Mouse (Mus musculus): ENCODE data around the gene Lrrk2. TPM values are rescaled to one million over a fixed set of nuclear protein-coding genes. Genes with fewer than 3 reads are reported as not detected.

The Lrrk2 gene
- polyA plus RNA-seq, 1 experiment from 2014 or later: 4.2 TPM

DNA sequence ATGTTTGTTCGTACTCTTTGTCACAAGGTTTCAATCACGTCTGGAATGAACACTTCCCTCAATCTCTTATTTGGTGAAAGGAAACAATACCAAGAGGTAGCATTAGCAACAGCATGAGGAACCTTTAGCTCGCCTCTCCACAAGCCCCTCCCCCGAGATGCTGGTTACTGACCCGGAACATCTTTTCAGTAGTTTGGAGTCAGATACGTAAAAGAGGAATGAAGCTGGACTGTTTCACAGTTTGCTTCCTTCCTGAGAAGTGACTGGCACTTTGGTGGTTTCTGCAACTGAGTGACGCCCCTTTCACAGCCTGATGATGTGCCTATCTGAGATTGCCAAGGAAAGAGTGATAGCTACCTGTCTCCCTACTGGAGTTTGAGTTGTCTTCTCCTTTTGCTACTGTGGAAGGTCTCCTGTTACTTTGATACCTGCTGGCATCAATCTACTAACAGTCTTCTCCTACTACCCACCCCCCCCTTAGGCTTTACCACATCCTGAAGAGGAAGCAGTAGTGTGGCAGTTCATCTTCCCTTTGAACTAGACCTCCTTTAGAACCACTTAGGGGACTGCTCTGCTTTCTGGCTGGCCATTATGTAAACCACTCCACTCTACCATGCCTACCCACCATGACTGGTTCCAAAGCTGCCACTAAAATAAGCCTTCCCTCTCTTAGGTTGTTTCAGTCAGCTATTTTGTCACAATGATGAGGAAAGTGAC, 29.2 kb upstream of the Lrrk2 start:
- 64% methylated on average over 7 of the region's 7 CpGs for WGBS
- no peak overlapping the region for H3K4me3 ChIP-seq (ENCODE audit: low read depth, low read length)
- no peaks in the 10 kb centered on the region for H3K27me3 ChIP-seq (ENCODE audit: control insufficient read depth, insufficient read depth, low read length)
- H3K9ac ChIP-seq (ENCODE audit: low read length): no peak overlapping the region
- H3K4me1 ChIP-seq (ENCODE audit: control insufficient read depth, insufficient read depth, low read length): no peaks in the 10 kb centered on the region
- DNase-seq (ENCODE audit: low spot score, missing footprints): no peak
- no peak for ATAC-seq (ENCODE audit: low FRiP score)
- no peak overlapping the region for H3K4me2 ChIP-seq
- H3K36me3 ChIP-seq (ENCODE audit: control insufficient read depth, insufficient read depth, low read length): no peaks in the 10 kb centered on the region
- H3K9me3 ChIP-seq (ENCODE audit: control insufficient read depth, low read length): no peaks in the 10 kb centered on the region
- no peak overlapping the region for H3K27ac ChIP-seq (ENCODE audit: low read depth, low read length)

GRCm38 (mm10) chr15:91650270-91650669, 22.7 kb upstream of the Lrrk2 start:
- no peak for DNase-seq (ENCODE audit: low spot score, missing footprints)
- Histone ChIP-seq H3K36me3 (ENCODE audit: control insufficient read depth, insufficient read depth, low read length) (no peaks in the 10 kb centered on the region), H3K4me1 (ENCODE audit: control insufficient read depth, insufficient read depth, low read length) (no peaks in the 10 kb centered on the region), H3K27me3 (ENCODE audit: control insufficient read depth, insufficient read depth, low read length) (no peaks in the 10 kb centered on the region), H3K9ac (ENCODE audit: low read length) (no peak overlapping the region), H3K27ac (ENCODE audit: low read depth, low read length) (no peak overlapping the region), H3K4me3 (ENCODE audit: low read depth, low read length) (no peak overlapping the region), H3K9me3 (ENCODE audit: control insufficient read depth, low read length) (no peaks in the 10 kb centered on the region), H3K4me2 (no peak overlapping the region)
- ATAC-seq (ENCODE audit: low FRiP score): no peak
- 79% methylated on average over 3 of the region's 3 CpGs for WGBS

DNA sequence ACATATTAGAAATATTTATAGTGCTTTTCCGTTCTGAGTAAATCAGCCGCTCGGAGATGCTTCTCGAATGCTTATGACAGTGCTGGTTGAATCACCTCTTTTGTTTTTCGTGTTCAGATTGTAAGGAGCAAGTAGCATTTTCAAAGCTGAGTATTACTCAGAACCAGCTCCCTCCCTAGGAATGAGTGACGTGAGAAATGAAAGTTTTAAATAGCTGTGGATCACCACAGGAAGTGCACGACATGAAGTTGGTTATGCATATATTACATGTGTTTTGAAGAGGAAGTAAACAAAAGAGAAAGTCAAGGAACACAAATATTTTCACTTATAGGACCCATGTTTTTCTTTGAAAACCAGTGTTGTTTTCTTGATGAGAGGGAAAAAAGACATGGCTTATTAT, 21.5 kb upstream of the Lrrk2 start:
- 86% methylated on average over 7 of the region's 7 CpGs for WGBS

GRCm38 (mm10) chr15:91658227-91658626, 14.7 kb upstream of the Lrrk2 start:
- ATAC-seq (ENCODE audit: low FRiP score) (no peak), DNase-seq (ENCODE audit: low spot score, missing footprints) (no peak)
- Histone ChIP-seq H3K4me3 (ENCODE audit: low read depth, low read length) (no peak overlapping the region), H3K27me3 (ENCODE audit: control insufficient read depth, insufficient read depth, low read length) (no peaks in the 10 kb centered on the region), H3K9me3 (ENCODE audit: control insufficient read depth, low read length) (no peaks in the 10 kb centered on the region), H3K9ac (ENCODE audit: low read length) (no peak overlapping the region), H3K27ac (ENCODE audit: low read depth, low read length) (no peak overlapping the region), H3K4me1 (ENCODE audit: control insufficient read depth, insufficient read depth, low read length) (no peaks in the 10 kb centered on the region), H3K36me3 (ENCODE audit: control insufficient read depth, insufficient read depth, low read length) (no peaks in the 10 kb centered on the region), H3K4me2 (no peak overlapping the region)
- 89% methylated on average over 6 of the region's 6 CpGs for WGBS

More for the DNA sequence above, 21.5 kb upstream of the Lrrk2 start:
- Histone ChIP-seq H3K27ac (ENCODE audit: low read depth, low read length) (no peak overlapping the region), H3K9me3 (ENCODE audit: control insufficient read depth, low read length) (no peaks in the 10 kb centered on the region), H3K27me3 (ENCODE audit: control insufficient read depth, insufficient read depth, low read length) (no peaks in the 10 kb centered on the region), H3K4me3 (ENCODE audit: low read depth, low read length) (no peak overlapping the region), H3K9ac (ENCODE audit: low read length) (no peak overlapping the region), H3K36me3 (ENCODE audit: control insufficient read depth, insufficient read depth, low read length) (no peaks in the 10 kb centered on the region), H3K4me2 (no peak overlapping the region), H3K4me1 (ENCODE audit: control insufficient read depth, insufficient read depth, low read length) (no peaks in the 10 kb centered on the region)
- DNase-seq (ENCODE audit: low spot score, missing footprints): no peak
- no peak for ATAC-seq (ENCODE audit: low FRiP score)

DNA sequence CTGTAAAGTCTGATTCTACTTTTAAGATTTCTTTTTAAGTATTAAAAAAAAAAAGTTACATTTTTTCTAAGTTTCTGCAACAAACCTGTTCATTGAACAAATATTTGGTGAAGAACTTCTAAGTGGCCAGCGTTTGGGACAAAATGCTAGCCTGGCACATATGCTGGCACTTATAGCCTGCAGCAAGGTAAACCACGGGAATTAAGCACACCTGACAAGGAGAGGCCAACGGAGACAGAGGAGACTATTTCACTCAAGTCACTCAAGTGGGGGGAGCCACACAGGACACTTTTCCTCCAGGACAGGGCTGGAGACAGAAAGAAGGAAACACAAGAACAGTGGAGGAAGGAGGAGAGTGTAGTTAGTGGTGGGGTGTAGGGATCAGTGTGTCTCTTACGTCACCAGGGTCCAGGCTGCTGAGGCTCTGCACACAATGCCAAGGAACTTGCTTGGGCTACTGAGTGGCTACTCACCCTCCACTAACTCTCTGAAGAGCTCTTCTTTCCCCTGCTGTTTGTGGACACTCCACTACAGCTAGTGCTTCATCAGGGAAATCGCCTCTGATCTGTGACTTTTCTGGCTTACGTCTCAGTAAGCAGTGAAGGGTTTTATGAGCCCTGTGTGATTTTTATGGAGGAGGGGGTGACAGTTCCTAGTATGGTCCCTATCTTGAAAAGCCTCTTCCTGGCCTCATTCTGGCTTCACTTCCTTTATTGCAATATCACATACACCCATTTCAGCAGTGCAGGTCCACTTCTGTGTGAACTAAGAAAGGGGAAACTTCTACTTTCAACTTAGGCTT, 12.5 kb upstream of the Lrrk2 start:
- no peaks in the 10 kb centered on the region for H3K36me3 ChIP-seq (ENCODE audit: control insufficient read depth, insufficient read depth, low read length)
- no peak overlapping the region for H3K4me3 ChIP-seq (ENCODE audit: low read depth, low read length)
- no peaks in the 10 kb centered on the region for H3K4me1 ChIP-seq (ENCODE audit: control insufficient read depth, insufficient read depth, low read length)
- 88% methylated on average over 6 of the region's 6 CpGs for WGBS
- H3K4me2 ChIP-seq: no peak overlapping the region
- ATAC-seq (ENCODE audit: low FRiP score): no peak
- H3K27ac ChIP-seq (ENCODE audit: low read depth, low read length): no peak overlapping the region
- H3K9ac ChIP-seq (ENCODE audit: low read length): no peak overlapping the region
- DNase-seq (ENCODE audit: low spot score, missing footprints): no peak
- H3K27me3 ChIP-seq (ENCODE audit: control insufficient read depth, insufficient read depth, low read length): no peaks in the 10 kb centered on the region
- no peaks in the 10 kb centered on the region for H3K9me3 ChIP-seq (ENCODE audit: control insufficient read depth, low read length)

DNA sequence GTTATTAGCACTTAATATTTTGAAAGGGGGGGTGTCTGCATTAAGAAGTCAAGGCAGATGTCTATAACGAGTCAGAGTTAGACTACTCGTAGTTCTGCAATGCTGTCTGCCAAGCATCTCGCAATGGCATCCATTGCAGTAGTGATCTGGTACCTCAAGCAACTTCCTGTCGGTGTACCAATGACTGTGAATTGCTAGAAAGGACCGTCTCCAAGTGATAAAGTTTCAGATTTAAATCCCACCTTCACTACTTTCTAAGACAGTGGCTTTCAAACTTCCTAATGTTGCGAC, 12.0 kb upstream of the Lrrk2 start:
- Histone ChIP-seq H3K27me3 (ENCODE audit: control insufficient read depth, insufficient read depth, low read length) (no peaks in the 10 kb centered on the region), H3K9ac (ENCODE audit: low read length) (no peak overlapping the region), H3K27ac (ENCODE audit: low read depth, low read length) (no peak overlapping the region), H3K4me1 (ENCODE audit: control insufficient read depth, insufficient read depth, low read length) (no peaks in the 10 kb centered on the region), H3K4me3 (ENCODE audit: low read depth, low read length) (no peak overlapping the region), H3K36me3 (ENCODE audit: control insufficient read depth, insufficient read depth, low read length) (no peaks in the 10 kb centered on the region), H3K4me2 (no peak overlapping the region), H3K9me3 (ENCODE audit: control insufficient read depth, low read length) (no peaks in the 10 kb centered on the region)
- WGBS: 88% methylated on average over 6 of the region's 6 CpGs
- DNase-seq (ENCODE audit: low spot score, missing footprints) (no peak), ATAC-seq (ENCODE audit: low FRiP score) (no peak)

DNA sequence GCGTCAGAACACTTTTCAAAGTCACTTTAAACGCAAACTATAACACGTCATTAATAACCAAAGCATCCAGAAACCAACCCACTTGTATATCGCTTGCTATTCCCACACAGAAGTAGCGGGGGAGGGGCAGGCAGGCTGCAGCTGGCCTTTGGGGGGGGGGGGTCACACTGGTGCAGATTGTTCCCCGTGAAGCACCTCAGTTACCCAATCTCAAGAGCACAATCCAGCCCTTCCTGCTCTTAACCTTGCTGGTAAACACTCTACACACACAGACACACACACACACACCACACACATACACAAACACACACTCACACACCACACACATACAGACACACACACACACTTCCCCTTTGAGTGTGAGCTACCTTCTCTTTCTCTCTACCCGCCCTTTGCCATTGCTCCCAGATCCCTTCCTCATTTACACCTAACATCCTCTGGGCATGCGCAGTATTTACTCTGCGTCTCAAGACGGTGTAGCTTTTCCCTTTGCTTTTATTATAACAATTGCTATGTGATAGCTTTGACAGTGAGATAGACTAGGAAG, 8.3 kb upstream of the Lrrk2 start:
- DNase-seq (ENCODE audit: low spot score, missing footprints): no peak
- Histone ChIP-seq H3K9me3 (ENCODE audit: control insufficient read depth, low read length) (no peaks in the 10 kb centered on the region), H3K9ac (ENCODE audit: low read length) (no peak overlapping the region), H3K4me1 (ENCODE audit: control insufficient read depth, insufficient read depth, low read length) (no peaks in the 10 kb centered on the region), H3K4me3 (ENCODE audit: low read depth, low read length) (no peak overlapping the region), H3K36me3 (ENCODE audit: control insufficient read depth, insufficient read depth, low read length) (no peaks in the 10 kb centered on the region), H3K27ac (ENCODE audit: low read depth, low read length) (no peak overlapping the region), H3K27me3 (ENCODE audit: control insufficient read depth, insufficient read depth, low read length) (no peaks in the 10 kb centered on the region), H3K4me2 (no peak overlapping the region)
- WGBS: 88% methylated on average over 10 of the region's 10 CpGs
- ATAC-seq (ENCODE audit: low FRiP score): no peak

DNA sequence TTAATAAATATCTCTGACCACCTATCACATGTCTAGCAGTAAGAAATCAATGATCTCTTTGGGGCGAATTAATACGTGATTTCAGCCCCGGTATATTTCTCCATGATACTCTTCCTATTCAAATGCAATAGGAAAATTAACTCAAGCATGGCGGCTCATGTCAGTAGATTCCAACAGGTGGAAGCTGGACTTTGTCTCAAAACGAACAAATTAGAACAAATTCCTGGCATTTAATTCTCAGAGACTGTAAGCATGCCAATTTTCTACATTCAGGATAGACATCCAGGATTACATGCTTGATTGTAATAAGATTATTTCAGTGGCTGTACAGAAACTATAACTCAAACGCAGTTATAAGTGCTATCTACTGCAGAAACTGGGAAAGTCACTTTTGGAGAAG, 7.4 kb upstream of the Lrrk2 start:
- DNase-seq (ENCODE audit: low spot score, missing footprints) (no peak), ATAC-seq (ENCODE audit: low FRiP score) (no peak)
- WGBS: 93% methylated on average over 6 of the region's 6 CpGs

GRCm38 (mm10) chr15:91671216-91671615, 1.8 kb upstream of the Lrrk2 start:
- no peaks in the 10 kb centered on the region for H3K9me3 ChIP-seq (ENCODE audit: control insufficient read depth, low read length)
- H3K4me3 ChIP-seq (ENCODE audit: low read depth, low read length): no peak overlapping the region
- 88% methylated on average over 2 of the region's 2 CpGs for WGBS
- no peak overlapping the region for H3K4me2 ChIP-seq
- H3K27me3 ChIP-seq (ENCODE audit: control insufficient read depth, insufficient read depth, low read length): no peaks in the 10 kb centered on the region
- H3K36me3 ChIP-seq (ENCODE audit: control insufficient read depth, insufficient read depth, low read length): no peaks in the 10 kb centered on the region
- ATAC-seq (ENCODE audit: low FRiP score): no peak
- DNase-seq (ENCODE audit: low spot score, missing footprints): no peak
- H3K4me1 ChIP-seq (ENCODE audit: control insufficient read depth, insufficient read depth, low read length): no peaks in the 10 kb centered on the region
- H3K27ac ChIP-seq (ENCODE audit: low read depth, low read length): no peak overlapping the region
- H3K9ac ChIP-seq (ENCODE audit: low read length): no peak overlapping the region

More for the DNA sequence above, 7.4 kb upstream of the Lrrk2 start:
- Histone ChIP-seq H3K4me3 (ENCODE audit: low read depth, low read length) (no peak overlapping the region), H3K4me2 (no peak overlapping the region), H3K36me3 (ENCODE audit: control insufficient read depth, insufficient read depth, low read length) (no peaks in the 10 kb centered on the region), H3K27ac (ENCODE audit: low read depth, low read length) (no peak overlapping the region), H3K9ac (ENCODE audit: low read length) (no peak overlapping the region), H3K27me3 (ENCODE audit: control insufficient read depth, insufficient read depth, low read length) (no peaks in the 10 kb centered on the region), H3K4me1 (ENCODE audit: control insufficient read depth, insufficient read depth, low read length) (no peaks in the 10 kb centered on the region), H3K9me3 (ENCODE audit: control insufficient read depth, low read length) (no peaks in the 10 kb centered on the region)

Data from midbrain, embryonic 11.5 days (tissue).